Mouse (Mus musculus): ENCODE data around the gene Prdx6. TPM values are rescaled to one million over a fixed set of nuclear protein-coding genes. Genes with fewer than 3 reads are reported as not detected.
A peak's percentile ranks its signal among the peaks of the same experiment; 100 is the strongest.

The Prdx6 gene
- 100 to 1,000 TPM; 311 to 324 TPM for total RNA-seq (2021)
- long read RNA-seq, experiment 1, transcript Prdx6-202 (5 exons, 2,387 nt) = major isoform, 544 of 593 reads
- long read RNA-seq, experiment 1, transcript Prdx6-208 (4 exons, 1,294 nt) = minor isoform, 18 of 593 reads
- long read RNA-seq, experiment 1, transcript Prdx6-201 (6 exons, 959 nt) = minor isoform, 6 of 593 reads
- long read RNA-seq, experiment 1, partial matches to known transcripts = 10 of 593 reads
- long read RNA-seq, experiment 1, other reads (novel, unspliced or antisense) = 11 of 593 reads
- long read RNA-seq, experiment 2, transcript Prdx6-201 (6 exons, 959 nt) = minor isoform, 6 of 562 reads
- long read RNA-seq, experiment 2, transcript Prdx6-202 (5 exons, 2,387 nt) = major isoform, 515 of 562 reads
- long read RNA-seq, experiment 2, transcript Prdx6-208 (4 exons, 1,294 nt) = minor isoform, 16 of 562 reads
- long read RNA-seq, experiment 2, partial matches to known transcripts = 11 of 562 reads
- long read RNA-seq, experiment 2, other reads (novel, unspliced or antisense) = 12 of 562 reads

GRCm38 (mm10) chr1:161250604-161251416 is at the start of gene Prdx6:
Gene Prdx6, minus strand, starts transcription at chr1:161251219.
- peak; percentile 78 to 80 for DNase-seq (ENCODE audit: low spot score in 2 of 2)

- DNase-seq (ENCODE audit: low spot score in 2 of 2) = no peak
Observed at GRCm38 (mm10) chr1:161288256-161288655, 37.2 kb upstream of the Prdx6 start.

- DNase-seq (ENCODE audit: low spot score in 2 of 2) = peak; percentile 69 to 74
Observed at GRCm38 (mm10) chr1:161286726-161287310, 35.8 kb upstream of the Prdx6 start.

GRCm38 (mm10) chr1:161281054-161281688 is 30.2 kb upstream of the Prdx6 start:
- DNase-seq (ENCODE audit: low spot score in 2 of 2) = no peak

- no peak for DNase-seq (ENCODE audit: low spot score in 2 of 2)
Observed at GRCm38 (mm10) chr1:161279244-161279908, 28.4 kb upstream of the Prdx6 start.

GRCm38 (mm10) chr1:161273486-161273885 is 22.5 kb upstream of the Prdx6 start:
- DNase-seq (ENCODE audit: low spot score in 2 of 2) = peak in 1 of 2 experiments; percentile 12

GRCm38 (mm10) chr1:161271461-161271810 is 20.4 kb upstream of the Prdx6 start:
- DNase-seq (ENCODE audit: low spot score in 2 of 2) = no peak

- no peak for DNase-seq (ENCODE audit: low spot score in 2 of 2)
Observed at GRCm38 (mm10) chr1:161270776-161271460, 19.9 kb upstream of the Prdx6 start.

- DNase-seq (ENCODE audit: low spot score in 2 of 2) = no peak
Observed at GRCm38 (mm10) chr1:161269346-161269745, 18.3 kb upstream of the Prdx6 start.

GRCm38 (mm10) chr1:161268884-161269283 is 17.9 kb upstream of the Prdx6 start:
- no peak for DNase-seq (ENCODE audit: low spot score in 2 of 2)

- DNase-seq (ENCODE audit: low spot score in 2 of 2) = no peak
Observed at GRCm38 (mm10) chr1:161268116-161268515, 17.1 kb upstream of the Prdx6 start.

GRCm38 (mm10) chr1:161264961-161265360 is 13.9 kb upstream of the Prdx6 start:
- DNase-seq (ENCODE audit: low spot score in 2 of 2) = no peak

- DNase-seq (ENCODE audit: low spot score in 2 of 2) = no peak
Observed at GRCm38 (mm10) chr1:161263584-161263983, 12.6 kb upstream of the Prdx6 start.

GRCm38 (mm10) chr1:161262542-161262941 is 11.5 kb upstream of the Prdx6 start:
- DNase-seq (ENCODE audit: low spot score in 2 of 2) = no peak

- DNase-seq (ENCODE audit: low spot score in 2 of 2) = no peak
Observed at GRCm38 (mm10) chr1:161260761-161261160, 9.7 kb upstream of the Prdx6 start.

GRCm38 (mm10) chr1:161259142-161259541 is 8.1 kb upstream of the Prdx6 start:
- DNase-seq (ENCODE audit: low spot score in 2 of 2) = no peak

- DNase-seq (ENCODE audit: low spot score in 2 of 2) = no peak
Observed at GRCm38 (mm10) chr1:161258331-161258730, 7.3 kb upstream of the Prdx6 start.

GRCm38 (mm10) chr1:161256918-161257317 is 5.9 kb upstream of the Prdx6 start:
- no peak for DNase-seq (ENCODE audit: low spot score in 2 of 2)

- no peak for DNase-seq (ENCODE audit: low spot score in 2 of 2)
Observed at GRCm38 (mm10) chr1:161254361-161254760, 3.3 kb upstream of the Prdx6 start.

GRCm38 (mm10) chr1:161252901-161253300 is 1.9 kb upstream of the Prdx6 start:
- DNase-seq (ENCODE audit: low spot score in 2 of 2) = no peak

Data from left cerebral cortex, adult 18-20 months (tissue).